Mouse (Mus musculus) c-Kit-positive CD71-positive TER-119-positive erythroid progenitor cells, embryonic 14.5 days (primary cell): ENCODE data around the gene Tmie.
"Not testable (repeated sequence)": the region's sequence is repeated elsewhere in the genome, so short reads cannot be mapped to it uniquely, and the experiment has no call there.

Experiments used
- DNase-seq: peaks from one replicate; pipeline ENCODE4 v3.0.0-alpha.2; 2013; ENCODE audit warnings: low spot score

Gene Tmie

DNA sequence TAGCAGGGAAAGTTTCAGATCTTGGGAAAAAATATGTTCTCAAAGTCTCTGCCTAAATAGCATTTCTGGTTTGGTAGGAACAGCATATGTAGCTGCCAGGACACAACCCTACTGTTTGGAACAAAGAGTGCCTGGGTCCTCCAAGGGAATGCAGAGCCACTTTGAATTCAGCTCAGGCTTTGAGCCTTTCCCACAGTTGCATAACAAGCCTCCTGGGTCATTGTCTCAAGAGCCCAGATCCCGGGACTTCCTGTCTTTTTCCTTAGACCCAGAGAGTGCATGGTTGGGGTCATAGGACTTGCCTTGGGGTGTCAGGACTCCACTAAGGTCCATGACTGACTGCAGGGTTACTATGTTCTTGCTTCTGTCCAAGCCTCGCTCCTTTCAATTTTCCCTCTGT is 43.8 kb downstream of the Tmie start:
- DNase-seq = no peak

DNA sequence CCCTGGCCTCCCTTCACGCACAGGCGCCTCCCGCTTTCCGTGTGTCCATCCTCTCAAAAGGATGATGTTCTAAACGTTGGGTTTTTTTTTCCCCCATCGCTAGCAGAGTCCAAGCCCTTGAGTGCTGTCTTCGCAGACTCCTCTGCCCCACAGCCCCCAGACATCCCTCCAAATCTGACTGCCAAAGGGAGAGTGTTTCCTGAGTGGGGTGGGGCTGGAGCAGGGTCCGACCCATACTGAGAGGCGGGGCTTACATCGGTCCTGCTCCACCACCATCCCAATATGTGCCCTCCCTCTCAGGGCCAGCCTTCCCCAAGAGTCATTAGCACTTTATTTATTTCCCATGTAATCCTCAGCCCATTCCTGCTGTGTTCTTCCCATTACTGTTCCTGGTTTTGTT is 45.0 kb downstream of the Tmie start:
- DNase-seq = no peak

DNA sequence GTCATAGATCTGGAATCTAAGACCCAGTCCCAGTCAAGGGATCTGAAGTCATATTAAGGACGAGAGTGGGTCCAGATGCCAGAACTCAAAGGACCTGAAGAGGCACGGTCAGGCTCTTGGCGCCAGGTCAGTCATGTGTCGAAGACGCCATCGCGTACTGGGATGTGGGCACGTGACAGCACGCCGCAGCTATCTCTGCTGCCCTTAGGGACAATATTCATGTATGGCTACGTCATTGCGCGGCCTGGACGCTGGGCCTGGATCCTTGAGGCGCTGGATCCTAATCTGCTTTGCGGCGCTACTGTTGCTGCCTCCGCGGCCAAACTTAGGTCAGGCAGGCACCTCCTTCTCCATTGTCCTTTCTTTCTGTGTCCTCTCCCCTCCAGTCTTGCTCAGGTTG is 45.5 kb downstream of the Tmie start, which contains the start of gene Prss45:
TSS of gene Prss45 (plus strand) at position 178 of the 400 bp plus-strand sequence.
- DNase-seq = no peak

DNA sequence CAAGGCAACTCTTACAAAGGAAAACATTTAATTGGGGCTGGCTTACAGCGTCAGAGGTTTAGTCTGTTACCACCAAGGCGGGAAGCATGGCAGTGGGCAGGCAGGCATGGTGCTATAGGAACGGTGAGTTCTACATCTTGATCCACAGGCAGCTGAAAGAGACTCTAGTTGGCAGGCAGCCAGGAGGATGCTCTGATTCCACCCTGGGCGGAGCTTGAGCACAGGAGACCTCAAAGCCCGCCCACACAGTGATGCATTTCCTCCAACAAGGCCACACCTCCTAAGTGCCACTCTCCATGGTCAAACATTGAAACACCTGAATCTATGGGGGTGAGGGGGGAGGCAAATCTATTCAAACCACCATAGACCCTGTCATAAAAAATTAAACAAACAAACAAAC is 46.9 kb downstream of the Tmie start:
- peak; percentile 10 for DNase-seq

DNA sequence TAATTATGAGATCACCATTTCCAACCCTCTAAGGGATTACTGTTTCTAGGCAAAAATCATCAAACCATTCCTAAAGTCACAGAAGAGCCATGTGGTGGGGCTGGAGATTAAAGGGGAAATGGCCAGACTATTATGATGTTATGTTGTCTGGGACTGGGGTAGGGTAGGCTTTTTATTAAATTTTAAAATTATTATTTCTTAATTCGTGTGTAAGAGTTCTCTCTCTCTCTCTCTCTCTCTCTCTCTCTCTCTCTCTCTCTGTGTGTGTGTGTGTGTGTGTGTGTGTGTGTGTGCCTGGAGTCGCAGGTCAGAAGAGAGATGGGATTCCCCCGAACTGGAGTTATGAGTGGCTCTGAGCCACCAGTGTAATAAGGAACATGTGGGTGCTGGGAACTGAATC is 53.5 kb downstream of the Tmie start, which contains the start of gene Prss43:
TSS of gene Prss43 (plus strand) at position 301 of the 400 bp plus-strand sequence.
- DNase-seq = no peak

DNA sequence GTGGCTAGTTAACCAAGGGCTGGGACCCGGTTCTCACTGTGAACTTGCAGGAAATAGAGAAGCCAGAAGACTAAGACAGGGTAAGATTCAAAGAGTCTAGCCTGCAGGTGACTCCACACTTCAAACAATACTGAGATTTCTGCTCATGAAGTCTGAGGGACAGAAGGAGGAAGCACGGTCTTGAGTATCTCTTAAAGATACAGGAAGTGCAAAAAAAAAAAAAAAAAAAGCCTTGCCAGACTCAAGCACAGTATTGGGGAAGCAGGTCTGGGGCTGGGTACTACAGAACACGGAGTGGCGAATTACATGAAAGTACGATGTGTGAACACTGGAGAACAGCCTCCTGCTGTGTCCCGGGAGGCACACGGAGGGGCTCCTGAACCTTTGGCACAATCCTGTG is 54.1 kb downstream of the Tmie start:
- DNase-seq = no peak

DNA sequence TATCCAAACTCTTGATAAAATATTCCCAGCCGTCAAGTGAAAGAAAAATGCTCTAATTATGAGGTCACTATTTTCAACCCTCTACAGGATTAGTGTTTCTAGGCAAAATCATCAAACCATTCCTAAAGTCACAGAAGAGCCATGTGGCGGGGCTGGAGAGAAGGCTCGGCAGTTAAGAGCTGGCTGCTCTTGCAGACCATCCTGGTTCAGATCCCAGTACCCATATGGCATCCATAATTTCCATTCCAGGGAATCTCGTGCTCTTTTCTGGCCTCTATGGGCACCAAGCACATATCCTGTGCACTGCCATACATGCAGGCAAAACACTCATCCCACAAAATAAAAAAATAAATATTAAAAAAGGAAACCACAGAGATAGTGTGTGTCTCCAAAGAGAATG is 54.5 kb downstream of the Tmie start:
- no peak for DNase-seq

DNA sequence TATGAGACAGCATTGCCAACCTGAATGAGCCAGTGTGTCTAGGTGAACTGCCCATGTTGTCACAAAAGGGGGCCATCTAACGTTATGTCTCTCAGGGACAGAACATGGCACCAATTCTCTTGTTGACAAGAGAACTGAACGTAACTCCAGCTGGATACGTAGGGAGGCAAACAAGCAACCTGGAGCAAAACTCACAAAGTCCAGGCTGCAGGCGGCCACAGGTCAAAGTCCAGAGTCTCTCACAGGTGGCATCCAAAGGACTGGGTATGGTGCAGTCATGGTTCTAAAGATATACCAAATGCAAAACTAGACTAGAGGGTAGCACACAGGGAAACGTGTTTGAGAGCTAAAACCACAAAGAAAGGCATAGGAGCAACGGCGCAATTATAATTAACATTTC is 58.5 kb downstream of the Tmie start:
- no peak for DNase-seq

DNA sequence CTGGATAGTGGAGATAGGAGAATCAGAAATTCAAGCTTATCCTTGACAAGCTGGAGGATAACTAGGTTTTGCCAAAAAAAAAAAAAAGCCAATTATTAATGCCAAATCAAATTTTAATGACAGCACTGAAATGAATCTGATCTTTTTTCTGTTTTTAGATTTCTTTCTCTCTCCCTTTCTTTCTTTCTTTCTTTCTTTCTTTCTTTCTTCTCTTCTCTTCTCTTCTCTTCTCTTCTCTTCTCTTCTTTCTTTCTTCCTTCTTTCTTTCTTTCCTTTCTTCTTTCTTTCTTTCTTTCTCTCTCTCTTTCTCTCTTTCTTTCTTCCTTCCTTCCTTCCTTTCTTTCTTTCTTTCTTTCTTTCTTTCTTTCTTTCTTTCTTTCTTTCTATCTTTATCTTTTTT is 59.4 kb downstream of the Tmie start:
- DNase-seq = not testable (repeated sequence)
